Mouse (Mus musculus): ENCODE measurements around the gene Gphn. TPM values are rescaled to one million over a fixed set of nuclear protein-coding genes. Genes with fewer than 3 reads are reported as not detected.

Gene Gphn
- total RNA-seq, 1 experiment from 2014 or later, result 32.5 TPM

DNA sequence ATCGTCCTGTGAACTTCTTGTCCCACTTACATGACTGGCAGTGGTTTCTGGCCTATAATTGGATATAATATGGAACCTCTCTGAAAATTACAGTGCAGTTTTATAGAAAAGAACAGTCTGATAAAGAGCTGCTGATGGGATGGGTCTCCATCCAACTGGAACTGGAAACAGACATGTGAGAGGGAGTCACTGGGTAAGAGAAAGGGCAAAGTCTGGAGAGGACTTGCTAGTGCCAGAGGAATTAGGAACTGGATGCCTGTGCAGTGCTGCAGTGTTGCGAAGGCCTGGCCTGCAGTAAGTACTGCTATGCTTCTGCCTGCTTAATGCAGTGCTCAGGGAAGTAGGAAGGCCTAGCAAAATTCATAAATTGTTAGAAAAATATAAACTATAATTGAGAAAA lies 467.1 kb downstream of the Gphn start:
- no peak for DNase-seq

DNA sequence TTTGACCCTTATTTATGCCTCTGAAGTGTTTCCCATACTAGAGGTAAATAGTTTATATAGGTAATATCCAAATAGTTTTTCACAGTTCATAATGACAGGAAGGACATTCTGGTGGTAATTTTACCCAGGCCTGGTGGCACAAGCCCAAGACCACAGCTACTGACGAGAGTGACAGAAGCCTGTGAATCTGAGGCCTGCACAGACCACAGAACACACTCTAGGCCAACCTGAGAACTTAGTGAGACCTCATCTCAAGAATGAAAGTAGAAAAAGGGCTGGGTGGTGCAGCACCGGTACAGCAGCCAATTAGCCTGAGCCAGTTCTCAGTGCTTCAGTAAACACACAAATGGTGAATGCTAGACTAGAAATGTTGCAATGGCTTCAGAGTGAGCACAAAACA lies 491.6 kb downstream of the Gphn start:
- no peak for DNase-seq

DNA sequence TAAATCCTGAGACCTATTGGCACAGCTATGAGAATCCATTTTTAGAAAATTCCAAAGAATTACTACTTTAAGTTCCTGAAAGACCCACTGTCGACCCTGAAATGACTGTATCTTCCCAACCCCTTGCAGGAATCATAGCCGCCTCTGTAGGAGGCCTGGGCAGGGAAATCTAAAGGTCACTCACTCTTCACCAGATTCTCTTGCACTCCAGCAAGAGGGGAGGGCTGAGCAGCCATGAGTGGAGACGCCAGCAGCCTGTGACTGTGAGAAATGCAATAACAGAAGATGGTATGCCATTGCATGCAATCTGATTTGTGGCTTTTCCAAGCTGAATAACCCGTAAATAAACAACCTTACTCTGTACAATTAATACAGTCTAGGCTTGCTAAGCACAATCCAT lies 501.5 kb downstream of the Gphn start:
- no peak for DNase-seq

Other genes starting within 250 kb of the Gphn start
- gene Gm6657, start 32.1 kb upstream of the Gphn start, total RNA-seq (2021), result not detected in 2 replicates

All from adrenal gland, postnatal 25 days (tissue).